Mouse (Mus musculus): ENCODE results near the gene Cyp27a1. TPM values are rescaled to one million over a fixed set of nuclear protein-coding genes. Genes with fewer than 3 reads are reported as not detected.

Gene Cyp27a1
- polyA plus RNA-seq (2012; rRNA removed) = 6.3 and 9.0 TPM in 2 replicates

GRCm38 (mm10) chr1:74713099-74713858 lies at the start of gene Cyp27a1:
Gene Cyp27a1, plus strand, starts transcription at chr1:74713574.
- TF ChIP-seq POLR2A (IDR thresholded peaks at IDR 0.05; ENCODE audit: control insufficient read depth, low read depth, low read length) (peak; percentile 60; the same call in 1 of the 2 replicates), CTCF (IDR thresholded peaks at IDR 0.05; ENCODE audit: control insufficient read depth, insufficient read depth, insufficient replicate concordance, low read depth, low read length) (no peak)
- peak within 1 kb of the TSS; percentile 70 for H3K27ac ChIP-seq (ENCODE audit: control insufficient read depth, insufficient read depth, low read depth, low read length)
- peaks cover 9% of the 10 kb centered on the region for H3K4me1 ChIP-seq (ENCODE audit: control insufficient read depth, insufficient read depth, low read length)
- H3K27me3 ChIP-seq (ENCODE audit: control insufficient read depth, insufficient read depth, low read length) = no peaks in the 10 kb centered on the region
- H3K4me3 ChIP-seq (ENCODE audit: control insufficient read depth, low read depth, low read length) = peak within 1 kb of the TSS; percentile 81
- no peaks in the 10 kb centered on the region for H3K36me3 ChIP-seq (ENCODE audit: control insufficient read depth, insufficient read depth, low read length)

GRCm38 (mm10) chr1:74665153-74665552 lies 48.2 kb upstream of the Cyp27a1 start:
- H3K4me3 ChIP-seq (ENCODE audit: control insufficient read depth, low read depth, low read length) = no peak overlapping the region
- no peak overlapping the region for H3K27ac ChIP-seq (ENCODE audit: control insufficient read depth, insufficient read depth, low read depth, low read length)
- peaks cover 5% of the 10 kb centered on the region; the same call in 1 of the 2 replicates for H3K4me1 ChIP-seq (ENCODE audit: control insufficient read depth, insufficient read depth, low read length)
- H3K27me3 ChIP-seq (ENCODE audit: control insufficient read depth, insufficient read depth, low read length) = no peaks in the 10 kb centered on the region
- H3K36me3 ChIP-seq (ENCODE audit: control insufficient read depth, insufficient read depth, low read length) = no peaks in the 10 kb centered on the region
- TF ChIP-seq CTCF (IDR thresholded peaks at IDR 0.05; ENCODE audit: control insufficient read depth, insufficient read depth, insufficient replicate concordance, low read depth, low read length) (no peak), POLR2A (IDR thresholded peaks at IDR 0.05; ENCODE audit: control insufficient read depth, low read depth, low read length) (no peak)

GRCm38 (mm10) chr1:74668371-74668770 lies 45.0 kb upstream of the Cyp27a1 start:
- Histone ChIP-seq H3K27ac (ENCODE audit: control insufficient read depth, insufficient read depth, low read depth, low read length) (no peak overlapping the region), H3K27me3 (ENCODE audit: control insufficient read depth, insufficient read depth, low read length) (no peaks in the 10 kb centered on the region), H3K4me1 (ENCODE audit: control insufficient read depth, insufficient read depth, low read length) (peaks cover 3% of the 10 kb centered on the region; the same call in 1 of the 2 replicates), H3K4me3 (ENCODE audit: control insufficient read depth, low read depth, low read length) (no peak overlapping the region), H3K36me3 (ENCODE audit: control insufficient read depth, insufficient read depth, low read length) (no peaks in the 10 kb centered on the region)
- TF ChIP-seq POLR2A (IDR thresholded peaks at IDR 0.05; ENCODE audit: control insufficient read depth, low read depth, low read length) (no peak), CTCF (IDR thresholded peaks at IDR 0.05; ENCODE audit: control insufficient read depth, insufficient read depth, insufficient replicate concordance, low read depth, low read length) (no peak)

- H3K4me1 ChIP-seq (ENCODE audit: control insufficient read depth, insufficient read depth, low read length) = no peaks in the 10 kb centered on the region
- no peaks in the 10 kb centered on the region for H3K36me3 ChIP-seq (ENCODE audit: control insufficient read depth, insufficient read depth, low read length)
- no peak overlapping the region for H3K27ac ChIP-seq (ENCODE audit: control insufficient read depth, insufficient read depth, low read depth, low read length)
- TF ChIP-seq POLR2A (IDR thresholded peaks at IDR 0.05; ENCODE audit: control insufficient read depth, low read depth, low read length) = no peak
- no peak for TF ChIP-seq CTCF (IDR thresholded peaks at IDR 0.05; ENCODE audit: control insufficient read depth, insufficient read depth, insufficient replicate concordance, low read depth, low read length)
- H3K4me3 ChIP-seq (ENCODE audit: control insufficient read depth, low read depth, low read length) = no peak overlapping the region
- H3K27me3 ChIP-seq (ENCODE audit: control insufficient read depth, insufficient read depth, low read length) = no peaks in the 10 kb centered on the region
Observed at GRCm38 (mm10) chr1:74672731-74673130, 40.6 kb upstream of the Cyp27a1 start.

GRCm38 (mm10) chr1:74676863-74677262 lies 36.5 kb upstream of the Cyp27a1 start:
- H3K36me3 ChIP-seq (ENCODE audit: control insufficient read depth, insufficient read depth, low read length) = peaks cover 3% of the 10 kb centered on the region
- no peak overlapping the region for H3K27ac ChIP-seq (ENCODE audit: control insufficient read depth, insufficient read depth, low read depth, low read length)
- H3K4me3 ChIP-seq (ENCODE audit: control insufficient read depth, low read depth, low read length) = no peak overlapping the region
- TF ChIP-seq POLR2A (IDR thresholded peaks at IDR 0.05; ENCODE audit: control insufficient read depth, low read depth, low read length) = no peak
- TF ChIP-seq CTCF (IDR thresholded peaks at IDR 0.05; ENCODE audit: control insufficient read depth, insufficient read depth, insufficient replicate concordance, low read depth, low read length) = no peak
- H3K27me3 ChIP-seq (ENCODE audit: control insufficient read depth, insufficient read depth, low read length) = no peaks in the 10 kb centered on the region
- no peaks in the 10 kb centered on the region for H3K4me1 ChIP-seq (ENCODE audit: control insufficient read depth, insufficient read depth, low read length)

GRCm38 (mm10) chr1:74677843-74678242 lies 35.5 kb upstream of the Cyp27a1 start:
- no peaks in the 10 kb centered on the region for H3K27me3 ChIP-seq (ENCODE audit: control insufficient read depth, insufficient read depth, low read length)
- H3K27ac ChIP-seq (ENCODE audit: control insufficient read depth, insufficient read depth, low read depth, low read length) = no peak overlapping the region
- H3K4me1 ChIP-seq (ENCODE audit: control insufficient read depth, insufficient read depth, low read length) = no peaks in the 10 kb centered on the region
- H3K4me3 ChIP-seq (ENCODE audit: control insufficient read depth, low read depth, low read length) = no peak overlapping the region
- TF ChIP-seq CTCF (IDR thresholded peaks at IDR 0.05; ENCODE audit: control insufficient read depth, insufficient read depth, insufficient replicate concordance, low read depth, low read length) (no peak), POLR2A (IDR thresholded peaks at IDR 0.05; ENCODE audit: control insufficient read depth, low read depth, low read length) (no peak)
- H3K36me3 ChIP-seq (ENCODE audit: control insufficient read depth, insufficient read depth, low read length) = peaks cover 3% of the 10 kb centered on the region

GRCm38 (mm10) chr1:74687131-74687530 lies 26.2 kb upstream of the Cyp27a1 start:
- no peak overlapping the region for H3K4me3 ChIP-seq (ENCODE audit: control insufficient read depth, low read depth, low read length)
- no peak for TF ChIP-seq CTCF (IDR thresholded peaks at IDR 0.05; ENCODE audit: control insufficient read depth, insufficient read depth, insufficient replicate concordance, low read depth, low read length)
- TF ChIP-seq POLR2A (IDR thresholded peaks at IDR 0.05; ENCODE audit: control insufficient read depth, low read depth, low read length) = no peak
- H3K27me3 ChIP-seq (ENCODE audit: control insufficient read depth, insufficient read depth, low read length) = no peaks in the 10 kb centered on the region
- no peaks in the 10 kb centered on the region; the same call in none of the 2 replicates for H3K36me3 ChIP-seq (ENCODE audit: control insufficient read depth, insufficient read depth, low read length)
- no peaks in the 10 kb centered on the region for H3K4me1 ChIP-seq (ENCODE audit: control insufficient read depth, insufficient read depth, low read length)
- no peak overlapping the region for H3K27ac ChIP-seq (ENCODE audit: control insufficient read depth, insufficient read depth, low read depth, low read length)

Data from testis, adult 2 months (tissue).